Mouse (Mus musculus): ENCODE measurements around the gene Tmem38b.

DNA sequence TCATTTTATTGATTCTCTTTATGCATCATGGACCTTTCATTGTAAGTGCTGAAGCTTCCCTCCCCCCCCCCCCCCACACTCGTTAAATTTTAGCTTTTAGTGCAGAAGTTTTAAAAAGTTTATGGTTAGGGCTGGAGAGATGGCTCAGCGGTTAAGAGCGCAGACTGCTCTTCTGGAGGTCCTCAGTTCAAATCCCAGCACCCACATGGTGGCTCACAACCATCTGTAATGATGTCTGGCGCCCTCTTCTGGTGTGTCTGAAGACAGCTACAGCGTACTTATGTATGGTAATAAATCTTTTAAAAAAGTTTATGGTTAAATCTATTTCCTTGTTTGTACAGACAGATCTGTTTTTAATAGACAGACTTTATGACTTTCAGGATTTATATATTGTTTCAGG lies 2.0 kb downstream of the Tmem38b start:
- TF ChIP-seq CTCF (IDR thresholded peaks at IDR 0.05; ENCODE audit: insufficient read depth, low read depth, low read length) = no peak
- TF ChIP-seq POLR2A (IDR thresholded peaks at IDR 0.05; ENCODE audit: insufficient read depth, low read depth, low read length) = no peak

Data from olfactory bulb, adult 2 months (tissue).